Comparison of ENCODE assay signal across 8 mouse cellular contexts in the genomic region with DNA sequence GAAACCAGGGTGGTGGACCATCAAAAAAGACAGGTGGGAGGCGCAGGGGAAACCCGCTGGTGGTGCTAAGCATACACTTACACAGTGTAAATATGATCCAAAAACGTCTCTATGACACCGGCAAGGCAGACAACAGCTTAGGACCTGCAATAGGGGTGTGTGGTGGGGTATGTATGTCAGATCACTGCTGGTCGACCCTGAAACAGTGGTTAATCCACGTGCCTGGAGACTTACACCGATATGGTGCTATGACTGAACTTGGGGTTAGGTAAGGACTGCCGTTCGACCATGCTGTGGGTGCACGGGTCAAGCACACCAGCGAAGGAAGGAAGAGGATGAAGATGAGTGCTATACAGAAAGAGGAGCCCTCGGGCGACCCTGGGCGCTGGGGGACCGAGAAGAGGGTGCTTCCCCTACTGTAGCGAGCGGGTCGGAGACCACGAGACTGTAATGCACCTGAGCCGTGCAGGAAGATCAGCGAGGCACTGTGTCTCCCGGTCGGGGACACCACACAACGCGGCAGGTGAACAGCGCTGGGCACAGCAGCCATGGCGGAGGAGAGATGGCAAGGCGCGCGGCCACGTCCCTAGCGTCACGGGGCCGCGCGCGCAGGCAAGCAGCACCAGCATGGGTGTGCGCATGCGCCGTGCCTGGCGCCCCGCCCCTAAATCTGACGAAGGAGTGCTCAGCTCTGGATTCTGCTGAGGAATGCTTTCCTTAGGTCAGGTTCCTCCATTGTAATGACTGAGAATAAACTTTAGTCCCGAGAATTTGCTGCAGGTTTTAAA. TPM values are rescaled to one million over a fixed set of nuclear protein-coding genes. Genes with fewer than 3 reads are reported as not detected.
DNase-seq lines count a peak whose midpoint lies in the region; ATAC-seq and TF ChIP-seq lines count a peak whose summit lies in the region.

A gene (minus strand): TSS at position 610 of the 788 bp plus-strand sequence.

- peak within 1 kb of the TSS; percentile 80 for H3K9ac ChIP-seq in lung, embryonic 14.5 days

- peak within 1 kb of the TSS; percentile 70 for H3K4me3 ChIP-seq in lung, embryonic 14.5 days (ENCODE audit: low read depth, low read length)
- H3K4me3 ChIP-seq in olfactory bulb, adult 2 months (ENCODE audit: insufficient read depth, low read depth, low read length): peak within 1 kb of the TSS; percentile 64

- H3K36me3 ChIP-seq in lung, embryonic 14.5 days (ENCODE audit: insufficient read depth): no peaks in the 10 kb centered on the region

- peaks cover 6% of the 10 kb centered on the region; the same call in 1 of the 2 replicates for H3K4me1 ChIP-seq in lung, embryonic 14.5 days (ENCODE audit: insufficient read depth)
- no peaks in the 10 kb centered on the region for H3K4me1 ChIP-seq in olfactory bulb, adult 2 months (ENCODE audit: control insufficient read depth, insufficient read depth, low read length)

- H3K9me3 ChIP-seq in lung, embryonic 14.5 days (ENCODE audit: low read depth, low read length): no peaks in the 10 kb centered on the region

- TF ChIP-seq CTCF in lung, embryonic 14.5 days (IDR thresholded peaks at IDR 0.05; ENCODE audit: low read depth): 0 out of 2 replicates have a peak, but pooled peaks have one; percentile 2
- no peak for TF ChIP-seq CTCF in olfactory bulb, adult 2 months (IDR thresholded peaks at IDR 0.05; ENCODE audit: insufficient read depth, low read depth, low read length)

- H3K27me3 ChIP-seq in lung, embryonic 14.5 days (ENCODE audit: insufficient read depth, low read length): no peaks in the 10 kb centered on the region

- peak within 1 kb of the TSS; percentile 73 for H3K27ac ChIP-seq in lung, embryonic 14.5 days (ENCODE audit: low read depth)
- peak within 1 kb of the TSS; percentile 85 for H3K27ac ChIP-seq in olfactory bulb, adult 2 months (ENCODE audit: insufficient read depth, low read depth, low read length)

- DNase-seq in ES-CJ7 (ENCODE audit: low read depth, low spot score): peak; percentile 93
- peak; percentile 95 to 98 for DNase-seq in cerebellum, adult 18-20 months
- DNase-seq in forelimb bud, embryonic 11.5 days (ENCODE audit: low read depth, low spot score): peak; percentile 93
- DNase-seq in heart, postnatal 4 days: peak; percentile 97
- DNase-seq in layer of hippocampus, adult 8-10 months (ENCODE audit: low spot score in 2 of 2): peak; percentile 92 to 95
- DNase-seq in lung, embryonic 14.5 days: peak; percentile 98
- DNase-seq in thymus, adult 18-20 months: peak; percentile 26 to 38

- peak; percentile 89 for ATAC-seq in lung, embryonic 14.5 days (ENCODE audit: insufficient read depth)

- H3K4me2 ChIP-seq in lung, embryonic 14.5 days: peak within 1 kb of the TSS; percentile 87

- TF ChIP-seq POLR2A in olfactory bulb, adult 2 months (IDR thresholded peaks at IDR 0.05; ENCODE audit: insufficient read depth, low read depth, low read length): peak; percentile 96

- 3% methylated on average over 44 of the region's 44 CpGs for WGBS in lung, embryonic 14.5 days
- WGBS in olfactory bulb, adult 2 months: 3% methylated on average over 44 of the region's 44 CpGs

RNA-seq across cellular contexts. Expression of the gene that starts here (rescaled TPM):
- total RNA-seq in heart, postnatal 4 days (2021): 1 to 10 TPM; 4.4 to 4.9 TPM
- 10 to 100 TPM in 1 of 4 experiments, 1 to 10 TPM in 3; 8.3 to 12.8 (median 9.3) TPM for total RNA-seq in layer of hippocampus, adult 8-10 months (2022)
- polyA plus RNA-seq in lung, embryonic 14.5 days (2014; fragmentation: Nextera tagmentation; extraction: Ambion mirVana): 23.1 and 24.1 TPM in 2 replicates
- polyA plus RNA-seq in olfactory bulb, adult 2 months (2012; ENCODE audit: insufficient read depth, insufficient read length, low replicate concordance, missing spikeins): not detected in 2 replicates

Comparison
In these comparisons a context has a peak if more than half of its experiments do, and no peak if none do; other contexts are left out.
1. Peak in every context shown above with its lines: DNase-seq, ATAC-seq, H3K4me3 ChIP-seq and H3K27ac ChIP-seq.
2. RNA of the gene that starts here (polyA plus RNA-seq): 23.1 to 24.1 TPM in lung, embryonic 14.5 days; not detected in olfactory bulb, adult 2 months; every median in the first group is over 10 times any median in the second.
3. DNase-seq: peak in every context shown above with its lines; median percentile 98 in lung, embryonic 14.5 days; 97 in heart, postnatal 4 days; 96 in cerebellum, adult 18-20 months; 94 in layer of hippocampus, adult 8-10 months; 93 in ES-CJ7; 93 in forelimb bud, embryonic 11.5 days; 32 in thymus, adult 18-20 months.